Mouse (Mus musculus) lung, postnatal 0 days (tissue): ENCODE results near the gene Glrx.

Experiments
- CTCF ChIP-seq: IDR thresholded peaks from 2 replicates; pipeline ENCODE4 v1.5.1; 2016; ENCODE audit warnings: antibody characterized with exemption, mild to moderate bottlenecking
- EP300 ChIP-seq: IDR thresholded peaks from 2 replicates; pipeline ENCODE4 v1.6.1; 2016; ENCODE audit warnings: antibody characterized with exemption, mild to moderate bottlenecking, control low read depth

- TF ChIP-seq CTCF (no peak), EP300 (no peak)
Observed at GRCm38 (mm10) chr13:75818486-75818885, 21.2 kb upstream of the Glrx start.
